Mouse (Mus musculus): ENCODE results near the gene Rbsn. TPM values are rescaled to one million over a fixed set of nuclear protein-coding genes. Genes with fewer than 3 reads are reported as not detected.
A peak's percentile ranks its signal among the peaks of the same experiment; 100 is the strongest.

Rbsn gene
- polyA plus RNA-seq (2014; fragmentation: Nextera tagmentation; extraction: Ambion mirVana): 10.0 and 16.7 TPM in 2 replicates

DNA sequence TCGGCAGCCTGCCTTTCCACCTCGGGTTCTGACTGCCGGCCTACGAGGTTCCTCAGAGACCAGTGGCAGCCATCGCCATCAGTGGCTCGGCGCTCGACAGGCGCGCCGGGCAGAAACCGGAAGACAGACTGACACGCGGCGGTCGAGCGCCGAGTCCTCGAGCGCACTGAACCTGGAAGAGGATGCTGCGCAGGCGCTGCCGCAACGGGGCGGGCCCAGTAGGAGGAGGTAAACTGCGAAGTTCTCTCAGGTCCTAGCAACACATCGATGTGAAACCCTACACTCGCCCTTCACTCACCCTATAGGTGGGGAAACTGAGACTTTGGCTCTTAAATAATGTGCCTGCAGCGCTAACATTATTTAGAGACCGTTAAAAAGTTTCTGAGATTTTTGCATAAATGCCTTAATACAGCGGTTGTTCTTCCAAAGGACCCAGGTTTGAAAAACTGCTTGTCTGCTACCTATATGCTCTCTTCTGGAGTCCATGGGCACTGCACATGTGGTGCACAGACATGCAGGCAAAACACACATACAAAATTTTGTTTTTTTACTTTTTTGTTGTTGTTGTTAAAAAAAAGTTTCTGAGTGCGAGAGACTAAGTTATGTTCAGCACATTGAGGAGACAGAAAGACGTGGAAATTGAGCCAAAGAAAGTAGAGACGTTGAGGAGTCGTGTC lies at the start of gene Rbsn:
Rbsn (minus strand) TSS at position 153 of the 677 bp plus-strand sequence.
- WGBS: 10% methylated on average over 35 of the region's 35 CpGs
- H3K4me3 ChIP-seq (ENCODE audit: low read length): peak within 1 kb of the TSS; percentile 98
- ATAC-seq (ENCODE audit: low FRiP score, low TSS enrichment): peak; percentile 94
- H3K36me3 ChIP-seq (ENCODE audit: control insufficient read depth, insufficient read depth, low read length): 0 out of 2 replicates have a peak, but pooled peaks cover 3% of the 10 kb centered on the region
- H3K27me3 ChIP-seq (ENCODE audit: control insufficient read depth, insufficient read depth, low read length): no peaks in the 10 kb centered on the region
- no peaks in the 10 kb centered on the region for H3K9me3 ChIP-seq (ENCODE audit: control insufficient read depth, low read length)
- peak within 1 kb of the TSS; percentile 92 for H3K9ac ChIP-seq (ENCODE audit: low read depth, low read length)
- peaks cover 13% of the 10 kb centered on the region for H3K4me1 ChIP-seq (ENCODE audit: control insufficient read depth, insufficient read depth, low read length)
- peak within 1 kb of the TSS; percentile 66 for H3K27ac ChIP-seq (ENCODE audit: low read depth, low read length)
- peak within 1 kb of the TSS; percentile 94 for H3K4me2 ChIP-seq (replicated peaks; ENCODE audit: low read depth, low read length)

DNA sequence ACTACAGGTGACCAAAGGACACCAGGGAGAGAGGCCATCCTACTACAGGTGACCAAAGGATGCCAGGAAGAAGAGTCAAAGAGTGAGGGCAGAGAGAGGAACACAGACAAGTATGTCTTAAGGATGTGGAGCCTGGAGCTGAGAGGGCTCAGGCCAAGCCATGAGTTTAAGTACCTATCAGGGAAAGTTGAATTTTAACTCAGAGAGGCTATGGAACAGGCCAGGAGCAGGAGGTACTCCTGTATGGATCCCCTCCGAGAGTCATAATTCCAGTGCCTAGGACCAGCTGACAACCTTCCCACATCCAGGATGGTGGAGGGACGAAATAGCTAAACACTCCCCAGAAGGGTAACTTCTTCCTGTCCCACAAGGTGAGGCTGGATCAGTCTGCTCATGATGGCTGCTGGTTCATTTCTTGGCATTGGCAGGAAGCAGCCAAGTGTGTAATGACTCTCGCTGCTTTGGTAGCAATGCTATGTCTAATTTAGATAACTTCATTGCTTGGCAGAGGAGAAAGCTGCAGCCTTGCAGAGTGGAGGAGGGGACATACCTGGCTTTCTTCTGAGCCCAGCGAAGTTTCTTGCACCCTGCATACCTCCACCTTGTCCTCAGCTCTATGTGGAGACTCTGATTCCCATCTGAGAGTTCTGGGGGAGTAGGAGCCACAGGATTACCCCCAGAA lies 46.6 kb upstream of the Rbsn start:
- Histone ChIP-seq H3K27me3 (ENCODE audit: control insufficient read depth, insufficient read depth, low read length) (no peaks in the 10 kb centered on the region; the same call in 1 of the 2 replicates), H3K27ac (ENCODE audit: low read depth, low read length) (peak overlapping the region; percentile 19; the same call in 1 of the 2 replicates), H3K4me3 (ENCODE audit: low read length) (no peak overlapping the region), H3K36me3 (ENCODE audit: control insufficient read depth, insufficient read depth, low read length) (no peaks in the 10 kb centered on the region), H3K4me2 (replicated peaks; ENCODE audit: low read depth, low read length) (no peak overlapping the region), H3K9ac (ENCODE audit: low read depth, low read length) (no peak overlapping the region), H3K9me3 (ENCODE audit: control insufficient read depth, low read length) (no peaks in the 10 kb centered on the region), H3K4me1 (ENCODE audit: control insufficient read depth, insufficient read depth, low read length) (no peaks in the 10 kb centered on the region)
- 51% methylated on average over 4 of the region's 4 CpGs for WGBS
- no peak; the same call in 1 of the 2 replicates for ATAC-seq (ENCODE audit: low FRiP score, low TSS enrichment)

DNA sequence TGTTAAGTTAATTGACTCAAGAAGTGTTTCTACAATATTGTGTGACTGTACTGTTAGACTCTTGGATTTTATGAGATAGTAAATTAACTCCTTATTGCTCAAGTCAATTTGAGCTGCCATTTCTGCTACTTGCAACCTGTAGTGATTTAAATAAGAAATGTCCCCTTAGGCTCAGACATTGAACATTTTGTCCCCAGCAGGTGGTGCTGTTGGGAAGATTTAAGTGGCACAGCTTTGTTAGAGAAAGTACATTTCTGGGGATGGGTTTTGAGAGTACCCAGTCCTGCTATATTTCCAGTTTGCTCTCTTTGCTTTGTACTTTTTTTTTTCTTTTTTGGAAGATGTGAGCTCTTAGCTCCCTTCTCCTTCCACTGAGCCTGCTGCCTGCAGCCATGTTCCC lies 40.6 kb upstream of the Rbsn start:
- H3K4me3 ChIP-seq (ENCODE audit: low read length): no peak overlapping the region
- no peak for ATAC-seq (ENCODE audit: low FRiP score, low TSS enrichment)
- H3K4me2 ChIP-seq (replicated peaks; ENCODE audit: low read depth, low read length): no peak overlapping the region
- no peaks in the 10 kb centered on the region for H3K36me3 ChIP-seq (ENCODE audit: control insufficient read depth, insufficient read depth, low read length)
- no peak overlapping the region for H3K27ac ChIP-seq (ENCODE audit: low read depth, low read length)
- no peaks in the 10 kb centered on the region for H3K27me3 ChIP-seq (ENCODE audit: control insufficient read depth, insufficient read depth, low read length)
- H3K9me3 ChIP-seq (ENCODE audit: control insufficient read depth, low read length): peaks cover 5% of the 10 kb centered on the region; the same call in 1 of the 2 replicates
- no peaks in the 10 kb centered on the region for H3K4me1 ChIP-seq (ENCODE audit: control insufficient read depth, insufficient read depth, low read length)
- H3K9ac ChIP-seq (ENCODE audit: low read depth, low read length): no peak overlapping the region

DNA sequence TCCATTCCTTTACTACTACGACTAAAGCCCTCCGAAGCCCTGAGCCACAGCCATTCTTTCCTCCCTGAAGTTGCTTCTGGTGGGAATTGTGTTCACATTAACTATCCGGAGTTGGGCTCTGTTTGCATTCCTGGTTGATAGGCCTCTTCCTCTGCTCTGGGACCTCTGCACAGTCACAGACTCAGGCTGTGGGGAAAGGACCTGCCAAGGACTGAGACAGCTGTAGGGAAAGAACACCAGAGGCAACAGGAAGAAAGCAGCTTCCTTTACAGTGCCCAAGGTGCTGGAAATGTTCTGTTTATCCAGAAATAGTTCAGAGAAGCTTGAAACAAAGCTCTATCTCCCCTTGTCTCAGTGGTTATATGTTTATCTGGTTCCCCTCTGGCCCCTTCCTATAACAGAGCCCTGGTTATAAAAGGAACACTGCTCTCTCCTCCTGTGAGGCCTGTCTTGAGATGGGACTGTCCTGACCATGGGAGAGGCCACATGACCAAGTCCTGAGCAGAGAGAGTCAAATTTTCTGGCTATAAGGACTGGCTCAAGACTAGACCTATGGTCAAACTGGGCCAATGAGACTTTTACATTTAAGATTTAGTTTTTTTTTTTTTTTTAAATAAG lies 38.6 kb upstream of the Rbsn start:
- no peak overlapping the region for H3K9ac ChIP-seq (ENCODE audit: low read depth, low read length)
- no peaks in the 10 kb centered on the region for H3K4me1 ChIP-seq (ENCODE audit: control insufficient read depth, insufficient read depth, low read length)
- no peak overlapping the region for H3K27ac ChIP-seq (ENCODE audit: low read depth, low read length)

DNA sequence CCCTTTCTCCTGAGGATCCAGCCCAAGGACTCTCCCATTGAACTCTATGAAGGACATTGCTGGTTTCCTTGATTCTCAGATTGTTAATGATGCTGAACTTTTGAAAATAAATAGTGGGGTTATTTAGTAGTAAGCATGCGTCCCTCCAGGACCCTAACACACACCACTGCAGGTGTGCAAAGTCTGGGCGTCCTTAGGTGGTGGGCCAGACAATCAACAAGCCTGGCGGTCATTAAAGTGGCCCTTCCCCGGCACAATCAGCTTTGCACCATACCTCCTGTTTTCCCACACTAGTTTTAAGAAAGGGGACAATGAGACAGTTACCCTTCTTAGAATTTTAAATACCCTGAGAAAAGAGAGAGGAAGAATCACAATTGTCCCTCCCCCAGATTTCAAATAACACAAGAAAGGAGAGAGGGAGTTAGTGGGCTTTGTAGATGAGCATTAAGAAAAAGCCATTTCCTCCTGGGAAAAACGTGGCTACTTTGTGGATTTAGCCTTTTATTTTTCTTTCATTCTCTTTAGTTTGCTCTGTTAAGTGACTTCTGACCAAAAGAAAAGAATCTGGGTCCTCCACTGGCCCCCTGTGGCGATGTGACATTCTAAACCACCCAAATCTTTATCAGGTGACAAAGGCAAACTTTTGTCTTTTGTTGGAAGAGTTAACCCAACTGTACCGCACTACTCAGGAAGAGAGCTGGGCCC lies 32.6 kb upstream of the Rbsn start:
- peaks cover 24% of the 10 kb centered on the region for H3K27me3 ChIP-seq (ENCODE audit: control insufficient read depth, insufficient read depth, low read length)
- H3K9me3 ChIP-seq (ENCODE audit: control insufficient read depth, low read length): no peaks in the 10 kb centered on the region
- no peak for ATAC-seq (ENCODE audit: low FRiP score, low TSS enrichment)
- H3K27ac ChIP-seq (ENCODE audit: low read depth, low read length): no peak overlapping the region
- H3K36me3 ChIP-seq (ENCODE audit: control insufficient read depth, insufficient read depth, low read length): no peaks in the 10 kb centered on the region
- 35% methylated on average over 7 of the region's 7 CpGs for WGBS
- H3K4me2 ChIP-seq (replicated peaks; ENCODE audit: low read depth, low read length): no peak overlapping the region
- H3K4me1 ChIP-seq (ENCODE audit: control insufficient read depth, insufficient read depth, low read length): peaks cover 8% of the 10 kb centered on the region; the same call in 1 of the 2 replicates
- H3K4me3 ChIP-seq (ENCODE audit: low read length): no peak overlapping the region
- H3K9ac ChIP-seq (ENCODE audit: low read depth, low read length): no peak overlapping the region

More for the DNA sequence above, 38.6 kb upstream of the Rbsn start:
- ATAC-seq (ENCODE audit: low FRiP score, low TSS enrichment): no peak
- Histone ChIP-seq H3K4me2 (replicated peaks; ENCODE audit: low read depth, low read length) (no peak overlapping the region), H3K4me3 (ENCODE audit: low read length) (no peak overlapping the region), H3K9me3 (ENCODE audit: control insufficient read depth, low read length) (peaks cover 5% of the 10 kb centered on the region; the same call in 1 of the 2 replicates), H3K36me3 (ENCODE audit: control insufficient read depth, insufficient read depth, low read length) (no peaks in the 10 kb centered on the region), H3K27me3 (ENCODE audit: control insufficient read depth, insufficient read depth, low read length) (no peaks in the 10 kb centered on the region)
- WGBS: 68% methylated on average over 3 of the region's 3 CpGs

DNA sequence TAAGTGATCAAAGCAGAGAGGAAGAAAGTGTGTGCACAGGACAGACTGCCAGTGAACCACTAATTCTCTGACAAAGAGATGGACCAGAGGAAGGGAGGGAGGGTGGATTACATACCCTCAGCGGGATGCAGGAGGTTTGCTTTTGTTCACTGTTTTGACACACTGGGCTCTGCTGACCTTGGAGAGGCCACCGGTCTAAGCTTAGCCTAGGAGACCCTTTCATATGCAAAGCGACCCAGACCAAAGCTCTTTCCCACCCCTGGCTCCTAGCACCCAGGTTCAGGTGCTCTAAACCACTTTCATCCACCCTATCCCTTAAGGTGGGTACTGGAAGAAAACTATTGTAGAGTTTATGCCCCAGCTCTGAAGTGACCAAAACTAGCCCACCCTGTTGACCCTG lies 31.6 kb upstream of the Rbsn start:
- Histone ChIP-seq H3K27me3 (ENCODE audit: control insufficient read depth, insufficient read depth, low read length) (peaks cover 24% of the 10 kb centered on the region), H3K4me1 (ENCODE audit: control insufficient read depth, insufficient read depth, low read length) (peaks cover 8% of the 10 kb centered on the region; the same call in 1 of the 2 replicates), H3K27ac (ENCODE audit: low read depth, low read length) (no peak overlapping the region), H3K4me3 (ENCODE audit: low read length) (no peak overlapping the region), H3K9ac (ENCODE audit: low read depth, low read length) (no peak overlapping the region), H3K9me3 (ENCODE audit: control insufficient read depth, low read length) (no peaks in the 10 kb centered on the region), H3K4me2 (replicated peaks; ENCODE audit: low read depth, low read length) (no peak overlapping the region), H3K36me3 (ENCODE audit: control insufficient read depth, insufficient read depth, low read length) (no peaks in the 10 kb centered on the region)
- 11% methylated on average over 3 of the region's 3 CpGs for WGBS
- no peak for ATAC-seq (ENCODE audit: low FRiP score, low TSS enrichment)

DNA sequence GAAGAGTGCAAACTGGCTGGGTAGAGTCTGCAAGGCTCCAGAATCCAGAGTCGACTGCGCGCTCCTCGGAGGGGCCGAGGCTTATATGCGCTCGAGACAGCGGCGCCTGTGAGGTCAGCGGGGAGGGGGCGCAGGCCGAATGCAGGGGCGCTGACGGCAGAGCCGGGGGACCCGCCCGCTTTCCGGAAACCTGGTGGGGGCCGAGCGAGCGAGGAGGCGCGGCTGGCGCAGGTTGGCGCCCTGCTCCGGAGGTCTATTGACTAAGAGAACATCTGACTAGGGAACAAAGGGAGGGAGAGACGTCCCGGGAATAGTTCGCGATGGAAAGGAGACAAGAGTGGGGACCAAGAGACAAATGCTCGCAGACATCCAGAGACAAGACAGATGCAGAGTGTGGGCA lies 29.9 kb upstream of the Rbsn start, which contains the start of gene Trh:
Trh (minus strand) TSS at position 60 of the 400 bp plus-strand sequence.
- ATAC-seq (ENCODE audit: low FRiP score, low TSS enrichment): no peak
- peak within 1 kb of the TSS; percentile 38 for H3K4me3 ChIP-seq (ENCODE audit: low read length)
- H3K27me3 ChIP-seq (ENCODE audit: control insufficient read depth, insufficient read depth, low read length): peaks cover 24% of the 10 kb centered on the region
- H3K36me3 ChIP-seq (ENCODE audit: control insufficient read depth, insufficient read depth, low read length): no peaks in the 10 kb centered on the region
- peaks cover 8% of the 10 kb centered on the region; the same call in 1 of the 2 replicates for H3K4me1 ChIP-seq (ENCODE audit: control insufficient read depth, insufficient read depth, low read length)
- H3K4me2 ChIP-seq (replicated peaks; ENCODE audit: low read depth, low read length): peak within 1 kb of the TSS; percentile 61
- peak within 1 kb of the TSS; percentile 44 for H3K9ac ChIP-seq (ENCODE audit: low read depth, low read length)
- under 1% methylated on average over 31 of the region's 31 CpGs for WGBS
- no peak within 1 kb of the TSS for H3K27ac ChIP-seq (ENCODE audit: low read depth, low read length)
- no peaks in the 10 kb centered on the region for H3K9me3 ChIP-seq (ENCODE audit: control insufficient read depth, low read length)

DNA sequence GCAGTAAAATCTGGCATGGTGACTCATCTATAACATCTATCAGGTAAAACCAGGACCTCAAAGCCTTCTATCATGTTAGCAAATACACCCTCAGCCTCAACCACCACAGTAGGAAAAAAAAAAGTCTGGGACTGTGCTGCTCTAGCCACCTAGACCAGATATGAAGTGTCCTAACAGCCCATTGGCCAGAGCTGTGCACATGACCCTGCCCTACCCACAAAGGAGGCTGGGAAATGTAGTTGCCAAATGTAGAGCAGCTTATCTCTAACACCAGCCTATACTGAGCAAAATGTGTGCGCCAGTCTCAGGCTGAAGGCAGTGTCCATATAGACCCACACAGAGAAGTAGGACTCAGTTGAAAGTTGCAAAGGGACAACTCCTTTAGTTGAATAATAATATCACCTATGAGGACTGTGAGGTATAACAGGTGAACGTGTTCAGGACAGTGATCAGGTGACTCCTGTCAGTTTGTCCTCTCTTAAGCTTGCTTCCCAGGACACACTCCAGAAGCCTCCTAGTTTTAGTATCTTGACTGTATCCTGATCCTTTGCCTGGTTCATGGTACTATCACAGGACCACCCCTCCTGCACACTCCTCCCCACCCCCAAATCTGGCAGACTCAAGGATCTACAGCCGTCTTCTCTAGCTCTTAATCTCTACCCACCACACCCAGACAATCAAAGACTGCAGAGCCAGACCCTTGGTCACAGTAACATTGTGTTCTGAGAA lies 26.6 kb upstream of the Rbsn start:
- peaks cover 8% of the 10 kb centered on the region; the same call in 1 of the 2 replicates for H3K4me1 ChIP-seq (ENCODE audit: control insufficient read depth, insufficient read depth, low read length)
- H3K4me2 ChIP-seq (replicated peaks; ENCODE audit: low read depth, low read length): no peak overlapping the region
- H3K9me3 ChIP-seq (ENCODE audit: control insufficient read depth, low read length): no peaks in the 10 kb centered on the region
- peaks cover 24% of the 10 kb centered on the region for H3K27me3 ChIP-seq (ENCODE audit: control insufficient read depth, insufficient read depth, low read length)
- no peak overlapping the region for H3K4me3 ChIP-seq (ENCODE audit: low read length)
- no peak overlapping the region for H3K9ac ChIP-seq (ENCODE audit: low read depth, low read length)
- H3K27ac ChIP-seq (ENCODE audit: low read depth, low read length): no peak overlapping the region
- ATAC-seq (ENCODE audit: low FRiP score, low TSS enrichment): peak; percentile 87
- H3K36me3 ChIP-seq (ENCODE audit: control insufficient read depth, insufficient read depth, low read length): no peaks in the 10 kb centered on the region
- WGBS: 74% methylated on average over 3 of the region's 3 CpGs
